Mouse (Mus musculus): Measurements from ENCODE around the gene Ftl1. TPM values are rescaled to one million over a fixed set of nuclear protein-coding genes. Genes with fewer than 3 reads are reported as not detected.

The Ftl1 gene
- 648 to 704 TPM (median 682 TPM) in 4 replicates for total RNA-seq (2023; ENCODE audit: inconsistent age)

DNA sequence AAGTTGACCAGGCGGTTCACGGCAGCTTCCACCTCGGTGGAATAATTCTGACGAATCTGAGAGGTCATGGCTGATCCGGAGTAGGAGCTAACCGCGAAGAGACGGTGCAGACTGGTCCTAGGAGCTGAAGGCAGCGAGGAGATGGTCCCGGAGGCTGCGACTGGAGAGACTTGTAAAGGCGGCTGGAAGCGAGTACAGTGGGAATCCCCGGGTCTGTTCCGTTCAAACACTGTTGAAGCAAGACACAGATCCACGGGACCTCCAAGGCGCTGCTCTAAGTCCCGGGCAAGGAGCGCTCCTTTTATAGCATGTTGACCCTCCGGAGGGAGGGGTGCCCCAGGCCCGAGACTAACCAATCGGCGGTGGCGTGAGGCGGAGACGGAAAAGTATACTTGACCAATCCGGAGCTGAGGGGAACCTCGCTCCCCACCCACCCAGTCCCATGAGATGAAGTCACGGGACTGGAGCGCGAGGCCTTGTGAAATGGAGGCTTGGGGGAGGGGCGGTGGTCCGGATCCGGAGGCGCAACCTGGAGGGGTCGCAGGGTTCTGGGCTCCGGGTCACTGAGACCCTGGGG lies at the start of gene Ftl1:
TSS of gene Ftl1 (minus strand) at position 321 of the 577 bp plus-strand sequence.

DNA sequence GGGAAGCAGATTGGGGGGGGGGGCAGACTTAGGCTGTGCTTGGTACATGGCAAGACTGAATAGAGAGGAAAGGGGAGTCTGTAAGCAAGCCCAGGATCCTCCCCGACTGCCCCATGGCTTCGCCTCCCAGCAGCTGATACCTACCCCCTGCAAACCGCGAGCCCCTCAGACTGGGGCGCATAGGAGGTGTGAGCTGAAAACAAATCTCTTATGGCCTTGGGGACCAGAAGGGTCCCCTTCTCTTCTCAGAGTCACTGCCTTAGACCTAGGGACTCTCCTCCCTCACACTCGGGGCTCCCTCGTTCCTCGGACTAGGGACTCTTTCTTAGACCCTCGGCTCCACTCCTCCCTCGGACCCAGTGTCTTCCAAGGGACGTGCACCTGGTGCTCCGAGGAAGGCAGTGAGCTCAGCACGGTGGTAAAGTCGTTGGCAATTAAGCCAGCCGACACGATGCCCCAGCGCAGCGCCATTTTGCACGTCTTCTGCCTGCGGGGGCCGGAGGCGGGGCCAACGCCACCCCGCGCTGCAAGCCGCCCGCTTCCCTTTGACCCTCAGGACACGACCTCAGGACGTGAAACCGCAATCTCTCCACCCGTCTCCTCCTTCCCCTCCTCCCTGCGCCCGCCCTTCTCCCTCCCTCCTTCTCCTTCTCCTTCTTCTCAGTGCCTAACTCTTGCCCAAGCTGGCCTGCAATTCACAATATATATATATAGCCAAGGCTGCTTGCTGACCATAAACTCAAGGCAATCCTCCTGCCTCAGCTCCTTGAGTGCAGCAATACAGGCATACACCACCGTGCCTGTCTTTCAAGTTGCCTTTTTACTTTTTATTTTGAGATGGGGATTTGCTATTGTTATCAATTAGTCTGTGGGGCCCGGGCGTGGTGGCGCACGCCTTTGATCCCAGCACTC lies 28.9 kb upstream of the Ftl1 start, which contains the start of gene Dhdh:
TSS of gene Dhdh (minus strand) at position 513 of the 912 bp plus-strand sequence.

DNA sequence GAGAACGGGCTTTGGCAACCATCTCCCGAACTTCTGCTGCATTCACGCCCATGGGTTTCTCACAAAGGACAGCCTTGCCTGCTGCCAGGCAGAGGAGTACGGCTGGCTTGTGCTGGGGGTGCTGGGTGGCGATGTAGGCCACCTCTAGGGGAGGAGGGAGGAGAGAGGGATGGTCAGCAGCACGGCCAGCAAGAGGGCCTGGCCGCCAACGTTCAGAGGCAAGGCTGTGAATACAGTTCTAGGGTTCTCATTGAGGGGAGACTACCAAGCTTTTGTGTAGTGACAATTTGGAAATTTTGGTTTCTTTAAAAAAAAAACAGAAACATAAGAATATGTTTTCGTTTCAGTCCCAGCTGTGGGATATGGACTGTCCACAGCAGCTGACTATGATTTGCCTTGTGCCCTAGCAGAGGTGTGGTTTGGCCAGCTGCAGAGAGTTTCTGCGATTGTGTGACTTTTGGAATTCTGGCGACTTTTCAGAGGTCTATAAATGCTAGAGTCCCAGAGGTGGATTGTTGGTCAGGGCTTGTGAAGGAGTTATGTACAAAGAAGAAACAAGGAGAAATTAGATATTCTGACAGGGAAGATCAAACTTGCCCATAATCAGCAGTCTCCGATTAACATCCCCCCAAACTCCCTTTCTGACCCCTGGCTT lies 27.2 kb upstream of the Ftl1 start, which contains the start of gene Gm45808:
TSS of gene Gm45808 (minus strand) at position 51 of the 655 bp plus-strand sequence.

DNA sequence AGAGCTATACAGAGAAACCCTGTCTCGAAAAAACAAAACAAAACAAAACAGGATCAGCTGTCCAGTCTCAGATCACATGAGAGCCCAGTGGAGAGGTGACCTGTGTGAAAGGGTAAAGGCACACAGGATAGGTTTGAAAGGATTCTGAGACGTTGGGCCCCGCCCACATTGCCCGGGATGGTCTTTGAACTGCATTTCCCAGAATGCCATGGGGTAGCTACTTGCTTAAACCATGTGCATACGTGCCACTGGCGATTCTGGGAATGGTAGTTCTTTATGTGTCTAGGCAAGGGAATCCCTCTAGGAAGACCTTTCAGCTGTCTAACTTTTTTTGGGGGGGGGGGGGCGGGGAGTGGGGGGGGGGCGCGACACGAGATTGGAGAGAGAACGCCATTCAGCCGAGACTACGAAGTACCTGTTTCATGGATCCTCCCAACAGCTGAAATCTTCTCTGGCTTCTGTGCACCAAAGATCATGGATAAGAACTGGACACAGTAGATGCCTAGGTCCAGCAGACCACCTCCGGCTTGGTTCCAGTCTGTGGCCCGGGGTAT lies 21.8 kb upstream of the Ftl1 start, which contains the start of gene Tulp2:
TSS of gene Tulp2 (plus strand) at position 504 of the 554 bp plus-strand sequence.

DNA sequence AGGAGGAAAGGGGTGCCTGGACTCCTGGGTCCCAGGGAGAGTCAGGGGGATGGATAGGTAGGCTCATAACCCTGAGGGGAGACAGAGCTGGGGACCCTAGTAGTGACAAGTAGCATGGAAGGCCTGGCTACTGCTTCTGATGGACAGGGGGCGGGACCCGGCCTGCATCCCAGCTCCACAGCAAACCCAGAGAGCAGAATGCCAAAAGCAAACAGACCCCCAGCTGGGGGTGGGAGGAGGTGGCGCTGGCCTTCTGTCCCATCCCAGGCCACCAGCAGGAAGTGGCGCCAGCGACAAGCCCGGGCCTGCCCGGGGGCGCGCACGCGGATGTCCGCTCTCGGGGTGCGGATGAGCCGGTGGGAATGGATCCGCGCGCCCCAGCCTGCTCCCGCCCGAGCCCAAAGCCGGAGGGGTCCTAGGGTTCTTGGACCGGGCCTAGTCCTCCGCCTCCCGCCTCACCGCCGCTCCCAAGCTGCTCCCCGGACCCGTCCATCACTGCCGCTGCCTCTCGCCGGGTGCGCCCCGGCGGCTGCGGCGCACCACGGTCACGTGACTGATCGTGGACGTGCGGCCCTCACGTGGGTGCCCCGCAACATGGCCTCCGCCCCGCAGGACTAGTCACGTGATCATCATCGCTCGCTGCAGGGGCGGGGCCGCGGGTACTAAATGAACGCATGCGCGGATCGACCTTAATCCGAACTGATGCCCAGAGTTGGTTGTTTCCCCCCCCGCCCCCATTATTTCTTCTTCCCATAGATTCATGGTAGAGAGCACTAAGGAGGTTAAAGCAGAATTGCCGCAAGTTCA lies 6.8 kb upstream of the Ftl1 start, which contains the start of gene Bax:
TSS of gene Bax (minus strand) at position 616 of the 807 bp plus-strand sequence.

DNA sequence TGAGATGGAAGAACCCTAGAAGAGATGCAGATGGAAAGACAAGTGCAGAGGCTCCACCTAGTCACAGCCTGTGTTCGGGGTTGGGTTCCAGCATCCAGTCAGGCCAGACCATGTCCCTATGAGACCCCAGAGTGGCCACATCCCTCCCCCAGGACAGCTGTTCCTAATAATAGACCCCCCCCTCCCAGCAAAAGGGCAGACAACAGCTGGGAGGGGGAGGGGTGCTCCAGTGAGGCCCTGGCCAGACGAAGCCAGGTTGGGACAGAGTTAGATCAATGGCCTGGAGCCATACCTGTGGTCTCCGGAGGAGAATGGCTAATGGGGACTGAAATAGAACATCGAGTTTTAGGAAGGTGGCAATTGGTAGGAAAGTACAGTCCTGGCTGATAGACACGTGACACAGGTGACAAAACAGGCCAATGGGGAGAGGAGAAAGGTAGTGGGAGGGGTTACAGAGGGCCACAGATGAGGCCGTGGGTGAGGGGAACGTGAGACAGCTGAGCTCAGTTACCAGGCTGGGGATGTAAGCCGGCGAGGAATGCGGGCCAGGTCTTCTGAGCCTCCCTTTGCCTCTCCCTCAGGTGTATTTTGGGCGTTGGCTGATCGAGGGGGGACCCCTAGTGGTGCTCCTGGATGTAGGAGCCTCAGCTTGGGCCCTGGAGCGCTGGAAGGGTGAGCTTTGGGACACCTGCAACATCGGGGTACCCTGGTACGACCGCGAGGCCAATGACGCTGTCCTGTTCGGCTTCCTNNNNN lies 22.0 kb downstream of the Ftl1 start, which contains the start of gene Ruvbl2:
TSS of gene Ruvbl2 (minus strand) at position 576 of the 756 bp plus-strand sequence.

DNA sequence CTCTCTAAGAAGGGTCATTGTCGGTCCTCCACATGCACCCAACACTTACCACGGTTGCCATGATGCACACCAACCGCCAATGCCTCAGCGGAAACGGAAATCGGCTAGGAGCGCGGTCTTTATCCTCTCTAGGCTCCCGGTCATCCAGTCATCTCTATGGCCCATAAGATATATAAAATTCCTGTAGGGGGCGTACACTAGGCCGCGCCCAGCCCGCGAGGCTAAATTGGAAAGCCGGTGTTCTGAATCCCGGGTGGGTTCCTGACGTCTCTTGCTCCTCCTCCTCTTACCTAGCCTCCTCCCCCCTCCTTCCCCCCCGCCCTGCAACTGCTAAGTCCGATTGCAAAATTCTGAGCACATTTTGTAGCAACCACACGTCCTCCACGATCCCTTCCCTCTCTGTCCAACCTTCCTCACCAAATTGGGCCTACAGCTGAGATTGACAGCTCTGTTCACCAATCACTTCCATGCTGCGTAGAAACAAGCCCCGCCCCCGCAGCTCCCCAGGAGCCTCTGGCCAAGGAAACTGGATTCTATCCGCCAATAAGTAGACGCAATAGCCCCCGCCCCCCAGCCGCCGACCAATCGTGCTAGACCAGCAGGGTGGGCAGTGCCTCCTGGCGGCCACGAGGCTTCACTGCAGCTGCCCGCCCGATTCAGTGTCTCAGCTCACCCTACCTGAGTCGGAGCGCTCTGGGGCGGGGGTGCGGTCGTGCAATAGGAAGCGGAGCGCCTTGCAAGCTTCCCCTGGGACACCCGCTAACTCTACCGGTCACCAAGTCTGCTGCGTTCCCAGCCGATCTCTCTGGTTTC lies 25.3 kb downstream of the Ftl1 start, which contains the start of gene Gys1:
TSS of gene Gys1 (plus strand) at position 642 of the 813 bp plus-strand sequence.

DNA sequence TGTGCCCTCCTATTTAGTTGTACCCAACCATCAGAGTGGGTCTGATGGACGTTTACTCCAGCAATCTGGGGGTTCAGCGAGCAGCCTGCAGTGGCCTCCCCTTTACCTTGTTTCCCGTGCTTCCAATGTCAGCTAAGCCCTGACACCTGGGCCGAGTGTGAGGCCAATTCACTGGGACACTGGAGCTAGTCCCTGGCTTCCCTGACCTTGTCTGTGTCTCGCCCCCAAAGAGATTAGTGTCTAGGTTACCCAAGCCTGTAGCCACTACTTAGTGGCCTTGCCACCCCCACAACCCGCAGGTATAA lies 39.1 kb downstream of the Ftl1 start, which contains the start of gene Lhb:
TSS of gene Lhb (plus strand) at position 206 of the 305 bp plus-strand sequence.

DNA sequence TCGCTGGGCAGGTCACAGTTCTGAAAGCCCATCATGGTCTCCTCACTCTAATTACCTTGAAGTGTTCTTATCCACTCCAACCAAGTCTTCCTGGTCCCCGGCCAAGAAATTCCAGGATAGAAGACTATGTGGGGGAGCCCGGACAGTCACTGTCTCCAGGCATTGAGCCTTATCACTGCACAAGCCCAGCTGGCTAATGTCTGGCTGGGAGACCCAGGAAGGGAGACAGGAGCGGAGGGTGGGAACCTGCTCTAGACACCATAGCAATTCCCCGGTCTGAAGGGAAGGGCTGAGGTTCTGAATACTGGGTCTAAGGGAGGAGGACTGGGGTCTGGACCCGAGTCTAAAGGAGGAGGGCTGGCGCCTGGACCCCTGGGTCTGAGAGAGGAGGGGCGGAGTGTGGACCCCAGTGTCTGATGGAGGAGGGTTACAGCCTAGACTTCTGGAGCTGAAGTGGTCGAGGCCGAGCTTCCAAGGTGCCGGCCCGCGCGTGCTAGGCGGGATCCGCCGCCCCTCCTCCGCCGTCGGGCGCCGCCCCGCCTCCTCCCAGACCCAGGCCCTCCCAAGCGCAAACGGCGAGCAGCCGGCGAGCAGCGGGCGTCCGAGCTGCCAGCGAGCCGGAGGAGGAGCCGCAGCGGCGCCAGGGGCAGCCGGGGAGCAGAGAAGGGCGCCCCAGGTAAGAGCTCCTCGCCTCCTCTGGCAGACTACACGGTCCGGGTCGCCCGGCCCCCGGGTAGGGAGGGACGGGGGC lies 46.4 kb downstream of the Ftl1 start, which contains the start of gene Ntf5:
TSS of gene Ntf5 (plus strand) at position 583 of the 751 bp plus-strand sequence.

Other genes starting within 250 kb of the Ftl1 start
- gene Dkkl1, start 247.7 kb downstream of the Ftl1 start, total RNA-seq (2023; ENCODE audit: inconsistent age) = 1.3 to 2.7 TPM (median 2.0 TPM) in 3 of 4 replicates, not detected in the other
- gene Tead2, start 244.1 kb downstream of the Ftl1 start, total RNA-seq (2023; ENCODE audit: inconsistent age) = not detected in 4 replicates
- gene Cd37, start 220.8 kb downstream of the Ftl1 start, total RNA-seq (2023; ENCODE audit: inconsistent age) = 1,683 to 1,834 TPM (median 1,832 TPM) in 4 replicates
- not detected in 4 replicates for gene Slc6a16, start 218.8 kb downstream of the Ftl1 start, total RNA-seq (2023; ENCODE audit: inconsistent age)
- gene Slc6a21, start 182.4 kb downstream of the Ftl1 start, total RNA-seq (2023; ENCODE audit: inconsistent age) = 0.51 to 0.64 TPM (median 0.60 TPM) in 4 replicates
- 5.9 to 13.0 TPM (median 9.1 TPM) in 4 replicates for gene Trpm4, start 126.1 kb downstream of the Ftl1 start, total RNA-seq (2023; ENCODE audit: inconsistent age)
- not detected in 4 replicates for gene Hrc, start 124.6 kb downstream of the Ftl1 start, total RNA-seq (2023; ENCODE audit: inconsistent age)
- gene Ppfia3, start 92.9 kb downstream of the Ftl1 start, total RNA-seq (2023; ENCODE audit: inconsistent age) = 0.13 to 0.33 TPM (median 0.23 TPM) in 4 replicates
- 1.2 TPM in 1 of 4 replicates, not detected in the others for gene Lin7b, start 89.3 kb downstream of the Ftl1 start, total RNA-seq (2023; ENCODE audit: inconsistent age)
- gene Snrnp70, start 64.1 kb downstream of the Ftl1 start, total RNA-seq (2023; ENCODE audit: inconsistent age) = 574 to 602 TPM (median 590 TPM) in 4 replicates
- gene Kcna7, start 54.2 kb downstream of the Ftl1 start, total RNA-seq (2023; ENCODE audit: inconsistent age) = not detected in 4 replicates
- gene Ntf5, start 46.2 kb downstream of the Ftl1 start, total RNA-seq (2023; ENCODE audit: inconsistent age) = not detected in 4 replicates
- not detected in 4 replicates for gene Lhb, start 39.1 kb downstream of the Ftl1 start, total RNA-seq (2023; ENCODE audit: inconsistent age)
- 15.2 to 19.8 TPM (median 17.4 TPM) in 4 replicates for gene Gys1, start 25.0 kb downstream of the Ftl1 start, total RNA-seq (2023; ENCODE audit: inconsistent age)
- gene Ruvbl2, start 21.8 kb downstream of the Ftl1 start, total RNA-seq (2023; ENCODE audit: inconsistent age) = 38.2 to 60.2 TPM (median 47.5 TPM) in 4 replicates
- gene Bax, start 7.0 kb upstream of the Ftl1 start, total RNA-seq (2023; ENCODE audit: inconsistent age) = 107 to 138 TPM (median 119 TPM) in 4 replicates
- not detected in 4 replicates for gene Tulp2, start 22.0 kb upstream of the Ftl1 start, total RNA-seq (2023; ENCODE audit: inconsistent age)
- gene Gm45808, start 26.9 kb upstream of the Ftl1 start, total RNA-seq (2023; ENCODE audit: inconsistent age) = 0.77 to 1.8 TPM (median 0.98 TPM) in 4 replicates
- gene Dhdh, start 28.9 kb upstream of the Ftl1 start, total RNA-seq (2023; ENCODE audit: inconsistent age) = 2.9 to 3.9 TPM (median 3.5 TPM) in 4 replicates
- gene Nucb1, start 50.5 kb upstream of the Ftl1 start, total RNA-seq (2023; ENCODE audit: inconsistent age) = 76.1 to 93.0 TPM (median 84.2 TPM) in 4 replicates
- gene Ppp1r15a, start 66.4 kb upstream of the Ftl1 start, total RNA-seq (2023; ENCODE audit: inconsistent age) = 1,362 to 1,471 TPM (median 1,417 TPM) in 4 replicates
- gene Plekha4, start 66.4 kb upstream of the Ftl1 start, total RNA-seq (2023; ENCODE audit: inconsistent age) = 0.83 to 4.6 TPM (median 2.2 TPM) in 4 replicates
- not detected in 4 replicates for gene Hsd17b14, start 95.0 kb upstream of the Ftl1 start, total RNA-seq (2023; ENCODE audit: inconsistent age)
- 27.1 to 39.9 TPM (median 32.9 TPM) in 4 replicates for gene Bcat2, start 110.3 kb upstream of the Ftl1 start, total RNA-seq (2023; ENCODE audit: inconsistent age)
- not detected in 4 replicates for gene Fgf21, start 155.6 kb upstream of the Ftl1 start, total RNA-seq (2023; ENCODE audit: inconsistent age)
- not detected in 4 replicates for gene Fut1, start 157.4 kb upstream of the Ftl1 start, total RNA-seq (2023; ENCODE audit: inconsistent age)
- gene Izumo1, start 161.9 kb upstream of the Ftl1 start, total RNA-seq (2023; ENCODE audit: inconsistent age) = not detected in 4 replicates
- 0.27 to 0.35 TPM in 2 of 4 replicates, not detected in the others for gene Rasip1, start 167.6 kb upstream of the Ftl1 start, total RNA-seq (2023; ENCODE audit: inconsistent age)
- not detected in 4 replicates for gene Mamstr, start 180.1 kb upstream of the Ftl1 start, total RNA-seq (2023; ENCODE audit: inconsistent age)
- not detected in 4 replicates for gene Fut2, start 206.5 kb upstream of the Ftl1 start, total RNA-seq (2023; ENCODE audit: inconsistent age)
- 0.42 TPM in 1 of 4 replicates, not detected in the others for gene Ntn5, start 224.1 kb upstream of the Ftl1 start, total RNA-seq (2023; ENCODE audit: inconsistent age)
- 0.27 TPM in 1 of 4 replicates, not detected in the others for gene Sec1, start 234.5 kb upstream of the Ftl1 start, total RNA-seq (2023; ENCODE audit: inconsistent age)
- gene Car11, start 240.0 kb upstream of the Ftl1 start, total RNA-seq (2023; ENCODE audit: inconsistent age) = not detected in 4 replicates
- gene Dbp, start 245.2 kb upstream of the Ftl1 start, total RNA-seq (2023; ENCODE audit: inconsistent age) = 17.8 to 20.5 TPM (median 19.0 TPM) in 4 replicates

All from B cell, adult (primary cell).